Mouse (Mus musculus): ENCODE measurements at regions not wholly inside any gene's neighbourhood (a gene's known extent, or its start where the extent isn't known, plus 50 kb on each side); places are given as distances from the start of the nearest gene placed in this dataset.
"Not testable (repeated sequence)": the region's sequence is repeated elsewhere in the genome, so short reads cannot be mapped to it uniquely, and the experiment has no call there.

GRCm38 (mm10) chr15:8767624-8768571 is 57.3 kb upstream of the Slc1a3 start:
- DNase-seq (ENCODE audit: low spot score in 2 of 2) = no peak

GRCm38 (mm10) chr15:8766208-8766607 is 55.6 kb upstream of the Slc1a3 start:
- DNase-seq (ENCODE audit: low spot score in 2 of 2) = not testable (repeated sequence)

- DNase-seq (ENCODE audit: low spot score in 2 of 2) = no peak
Observed at GRCm38 (mm10) chr15:8761741-8762271, 51.2 kb upstream of the Slc1a3 start.

- no peak for DNase-seq (ENCODE audit: low spot score in 2 of 2)
Observed at GRCm38 (mm10) chr15:8761132-8761531, 50.6 kb upstream of the Slc1a3 start.
